Mouse (Mus musculus) B cell, adult 62 days (primary cell): ENCODE measurements around the gene Tmem100. TPM values are rescaled to one million over a fixed set of nuclear protein-coding genes. Genes with fewer than 3 reads are reported as not detected.

Experiments
- total RNA-seq: library from RNA; stranded (reverse); gene quantifications from 4 replicates; pipeline ENCODE4 v1.2.4, GENCODE M21; 2023

The Tmem100 gene
- total RNA-seq = 0.31 to 0.86 TPM (median 0.54 TPM) in 4 replicates

DNA sequence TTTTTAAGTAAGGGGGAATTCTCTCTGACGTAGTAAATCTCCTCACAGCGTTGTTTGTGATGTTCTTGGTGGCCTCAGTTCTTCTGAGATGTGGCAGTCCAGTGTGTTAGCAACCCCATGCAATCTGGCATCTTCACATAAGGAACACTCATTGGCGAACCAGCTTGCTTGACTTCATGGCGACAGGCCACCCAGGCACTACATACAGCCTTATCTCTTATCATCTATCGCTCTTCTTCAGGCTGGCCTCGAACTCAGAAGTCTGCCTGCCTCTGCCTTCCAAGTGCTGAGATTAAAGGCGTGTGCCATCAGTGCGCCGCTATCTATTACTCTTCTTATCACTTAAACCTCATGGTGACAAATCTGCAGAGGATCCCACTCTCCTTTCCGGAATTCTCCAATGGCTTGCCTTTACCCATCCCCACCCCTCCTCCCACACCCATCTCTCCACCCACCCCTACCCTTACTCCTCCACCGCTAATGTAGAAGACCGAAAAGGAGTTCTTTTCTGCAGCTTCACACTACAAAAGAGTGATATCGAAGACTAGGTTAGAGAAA lies at the start of gene Tmem100:
Tmem100 (plus strand) TSS at position 508 of the 558 bp plus-strand sequence.

DNA sequence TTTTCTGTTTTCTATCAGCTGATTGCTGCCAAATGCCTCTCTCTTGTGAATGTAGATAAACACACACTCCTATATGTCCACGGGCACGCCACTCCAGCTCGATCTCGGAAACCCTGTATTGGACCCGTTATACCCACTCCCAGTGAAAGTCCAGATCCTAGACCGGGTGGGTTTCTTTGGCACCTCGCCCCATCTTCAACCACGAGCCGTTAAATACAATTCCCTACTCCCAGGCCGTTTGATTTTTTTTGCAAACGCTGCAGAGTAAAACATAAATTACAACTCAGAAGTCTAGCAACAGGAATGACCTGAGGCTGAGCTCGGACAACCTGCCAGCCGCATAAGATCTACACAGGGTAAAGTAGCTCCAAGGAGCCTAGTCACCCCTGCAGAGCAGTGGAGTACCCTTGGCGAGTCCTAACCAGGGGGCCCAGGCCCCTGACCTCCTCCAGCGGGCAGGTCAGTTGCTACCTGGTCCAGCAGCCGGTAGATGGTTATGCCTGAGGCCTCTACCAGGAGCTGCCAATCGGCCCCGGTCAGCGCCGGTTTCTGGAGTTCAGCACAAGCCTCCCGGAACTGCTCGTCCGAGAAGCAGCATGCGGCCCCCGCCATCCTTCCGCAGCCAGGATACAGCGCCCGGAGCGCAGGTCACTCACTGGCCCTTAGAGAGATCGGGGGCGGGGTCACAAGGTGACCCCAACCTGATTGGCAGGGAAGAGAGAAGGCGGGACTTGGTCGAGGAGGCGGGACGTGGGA lies 27.7 kb upstream of the Tmem100 start, which contains the start of gene Pctp:
Pctp (minus strand) TSS at position 664 of the 756 bp plus-strand sequence.

Other genes starting within 250 kb of the Tmem100 start
- 4.6 to 9.0 TPM (median 7.5 TPM) in 4 replicates for gene Pctp, start 27.5 kb upstream of the Tmem100 start, total RNA-seq
- 0.39 to 3.8 TPM (median 2.6 TPM) in 4 replicates for gene Gm45716, start 157.3 kb downstream of the Tmem100 start, total RNA-seq
- gene Mmd, start 219.1 kb downstream of the Tmem100 start, total RNA-seq = 13.5 to 15.4 TPM (median 14.4 TPM) in 4 replicates